Mouse (Mus musculus): ENCODE data around the gene Sdhb. TPM values are rescaled to one million over a fixed set of nuclear protein-coding genes. Genes with fewer than 3 reads are reported as not detected.

Sdhb gene
- polyA plus RNA-seq, 1 experiment, result 65.3 TPM

- TF ChIP-seq CTCF (IDR thresholded peaks at IDR 0.05; ENCODE audit: control insufficient read depth, insufficient read depth, low read length) (no peak), POLR2A (IDR thresholded peaks at IDR 0.05; ENCODE audit: borderline replicate concordance, control insufficient read depth, low read depth, low read length) (no peak)
- no peak overlapping the region for H3K4me3 ChIP-seq (replicated peaks; ENCODE audit: control insufficient read depth, low read depth, low read length)
- peaks cover 6% of the 10 kb centered on the region for H3K4me1 ChIP-seq (ENCODE audit: control insufficient read depth, insufficient read depth, low read length)
- peak overlapping the region; percentile 44 for H3K27ac ChIP-seq (ENCODE audit: control insufficient read depth, insufficient read depth, low read depth, low read length, poor library complexity)
- 10% methylated on average over 11 of the region's 11 CpGs for WGBS
These were observed 40.8 kb upstream of the Sdhb start for GRCm38 (mm10) chr4:140919974-140920836.

- Histone ChIP-seq H3K4me1 (ENCODE audit: control insufficient read depth, insufficient read depth, low read length) (peaks cover 6% of the 10 kb centered on the region), H3K4me3 (replicated peaks; ENCODE audit: control insufficient read depth, low read depth, low read length) (no peak overlapping the region), H3K27ac (ENCODE audit: control insufficient read depth, insufficient read depth, low read depth, low read length, poor library complexity) (no peak overlapping the region)
- WGBS, result 78% methylated on average over 5 of the region's 5 CpGs
- TF ChIP-seq CTCF (IDR thresholded peaks at IDR 0.05; ENCODE audit: control insufficient read depth, insufficient read depth, low read length), result no peak
These were observed 38.5 kb upstream of the Sdhb start for GRCm38 (mm10) chr4:140922508-140922907.

- no peak overlapping the region for H3K4me3 ChIP-seq (replicated peaks; ENCODE audit: control insufficient read depth, low read depth, low read length)
- H3K27ac ChIP-seq (ENCODE audit: control insufficient read depth, insufficient read depth, low read depth, low read length, poor library complexity), result no peak overlapping the region
- TF ChIP-seq CTCF (IDR thresholded peaks at IDR 0.05; ENCODE audit: control insufficient read depth, insufficient read depth, low read length) (no peak), POLR2A (IDR thresholded peaks at IDR 0.05; ENCODE audit: borderline replicate concordance, control insufficient read depth, low read depth, low read length) (no peak)
- H3K4me1 ChIP-seq (ENCODE audit: control insufficient read depth, insufficient read depth, low read length), result peaks cover 3% of the 10 kb centered on the region
- 37% methylated on average over 8 of the region's 8 CpGs for WGBS
These were observed 35.4 kb upstream of the Sdhb start for GRCm38 (mm10) chr4:140925648-140926047.

- WGBS, result 81% methylated on average over 9 of the region's 9 CpGs
- no peak for TF ChIP-seq POLR2A (IDR thresholded peaks at IDR 0.05; ENCODE audit: borderline replicate concordance, control insufficient read depth, low read depth, low read length)
- no peak for TF ChIP-seq CTCF (IDR thresholded peaks at IDR 0.05; ENCODE audit: control insufficient read depth, insufficient read depth, low read length)
- no peak overlapping the region for H3K27ac ChIP-seq (ENCODE audit: control insufficient read depth, insufficient read depth, low read depth, low read length, poor library complexity)
- peaks cover 5% of the 10 kb centered on the region for H3K4me1 ChIP-seq (ENCODE audit: control insufficient read depth, insufficient read depth, low read length)
- H3K4me3 ChIP-seq (replicated peaks; ENCODE audit: control insufficient read depth, low read depth, low read length), result no peak overlapping the region
These were observed 32.7 kb upstream of the Sdhb start for GRCm38 (mm10) chr4:140928349-140928748.

- Histone ChIP-seq H3K4me3 (replicated peaks; ENCODE audit: control insufficient read depth, low read depth, low read length) (no peak overlapping the region), H3K4me1 (ENCODE audit: control insufficient read depth, insufficient read depth, low read length) (peaks cover 5% of the 10 kb centered on the region), H3K27ac (ENCODE audit: control insufficient read depth, insufficient read depth, low read depth, low read length, poor library complexity) (no peak overlapping the region)
- no peak for TF ChIP-seq POLR2A (IDR thresholded peaks at IDR 0.05; ENCODE audit: borderline replicate concordance, control insufficient read depth, low read depth, low read length)
- no peak for TF ChIP-seq CTCF (IDR thresholded peaks at IDR 0.05; ENCODE audit: control insufficient read depth, insufficient read depth, low read length)
- WGBS, result 77% methylated on average over 8 of the region's 8 CpGs
These were observed 31.3 kb upstream of the Sdhb start for GRCm38 (mm10) chr4:140929745-140930144.

GRCm38 (mm10) chr4:140930900-140931470 is 30.0 kb upstream of the Sdhb start:
- 21% methylated on average over 10 of the region's 10 CpGs for WGBS
- no peak overlapping the region for H3K4me3 ChIP-seq (replicated peaks; ENCODE audit: control insufficient read depth, low read depth, low read length)
- no peak for TF ChIP-seq CTCF (IDR thresholded peaks at IDR 0.05; ENCODE audit: control insufficient read depth, insufficient read depth, low read length)
- no peak for TF ChIP-seq POLR2A (IDR thresholded peaks at IDR 0.05; ENCODE audit: borderline replicate concordance, control insufficient read depth, low read depth, low read length)
- peaks cover 5% of the 10 kb centered on the region for H3K4me1 ChIP-seq (ENCODE audit: control insufficient read depth, insufficient read depth, low read length)
- H3K27ac ChIP-seq (ENCODE audit: control insufficient read depth, insufficient read depth, low read depth, low read length, poor library complexity), result peak overlapping the region; percentile 34; the same call in 1 of the 2 replicates

- Histone ChIP-seq H3K27ac (ENCODE audit: control insufficient read depth, insufficient read depth, low read depth, low read length, poor library complexity) (no peak overlapping the region), H3K4me1 (ENCODE audit: control insufficient read depth, insufficient read depth, low read length) (peaks cover 4% of the 10 kb centered on the region), H3K4me3 (replicated peaks; ENCODE audit: control insufficient read depth, low read depth, low read length) (no peak overlapping the region)
- 79% methylated on average over 9 of the region's 9 CpGs for WGBS
- no peak for TF ChIP-seq POLR2A (IDR thresholded peaks at IDR 0.05; ENCODE audit: borderline replicate concordance, control insufficient read depth, low read depth, low read length)
- TF ChIP-seq CTCF (IDR thresholded peaks at IDR 0.05; ENCODE audit: control insufficient read depth, insufficient read depth, low read length), result no peak
These were observed 25.4 kb upstream of the Sdhb start for GRCm38 (mm10) chr4:140935643-140936042.

- Histone ChIP-seq H3K4me1 (ENCODE audit: control insufficient read depth, insufficient read depth, low read length) (peaks cover 7% of the 10 kb centered on the region), H3K27ac (ENCODE audit: control insufficient read depth, insufficient read depth, low read depth, low read length, poor library complexity) (peak overlapping the region; percentile 89), H3K4me3 (replicated peaks; ENCODE audit: control insufficient read depth, low read depth, low read length) (no peak overlapping the region)
- WGBS, result 24% methylated on average over 12 of the region's 12 CpGs
- TF ChIP-seq POLR2A (IDR thresholded peaks at IDR 0.05; ENCODE audit: borderline replicate concordance, control insufficient read depth, low read depth, low read length) (no peak), CTCF (IDR thresholded peaks at IDR 0.05; ENCODE audit: control insufficient read depth, insufficient read depth, low read length) (no peak)
These were observed 16.6 kb upstream of the Sdhb start for GRCm38 (mm10) chr4:140944356-140944755.
